Mouse (Mus musculus): ENCODE results near the gene Glp2r.

DNA sequence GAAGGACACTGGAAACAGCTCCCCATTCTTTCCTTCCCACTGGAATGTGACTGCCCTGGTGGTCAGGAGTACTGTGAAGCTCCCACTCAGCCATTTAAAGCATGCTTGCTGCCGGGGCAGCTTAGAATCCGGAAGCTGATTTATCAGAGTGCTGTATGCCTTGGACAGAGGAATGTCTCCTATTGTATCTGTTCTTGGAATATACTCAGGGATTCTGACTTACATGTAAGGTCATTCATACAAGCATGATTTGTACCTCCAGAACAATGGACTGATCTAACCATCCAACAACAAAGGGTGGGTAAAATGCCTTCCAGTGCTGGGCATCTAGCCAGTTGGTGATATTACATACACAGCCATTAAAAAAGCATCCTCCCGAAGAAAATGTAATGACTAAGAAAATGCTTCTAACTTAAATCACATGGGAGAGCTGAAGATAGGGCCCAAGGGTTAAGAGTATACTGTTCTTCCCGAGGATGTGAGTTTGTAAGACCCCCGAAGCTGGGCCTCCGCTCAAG, 126.3 kb downstream of the Glp2r start:
- TF ChIP-seq POLR2A (IDR thresholded peaks at IDR 0.05; ENCODE audit: borderline replicate concordance, insufficient read depth, low read length) (no peak), CTCF (IDR thresholded peaks at IDR 0.05; ENCODE audit: borderline replicate concordance, insufficient read depth, low read depth, low read length) (no peak)
